Mouse (Mus musculus) cerebellum, adult 2 months (tissue): ENCODE measurements at regions not wholly inside any gene's neighbourhood (a gene's known extent, or its start where the extent isn't known, plus 50 kb on each side); places are given as distances from the start of the nearest gene placed in this dataset.

Experiments
- DNase-seq, 2 experiments: peaks; one replicate each; pipeline ENCODE4 v3.0.0; 2021
- H3K27ac ChIP-seq: fragments of 200-500 bp; 2 replicates; pipeline ENCODE4 v1.5.1; 2012; ENCODE audit warnings: low read length, control low read depth, inconsistent platforms; ENCODE audit not compliant: insufficient read depth
- H3K27me3 ChIP-seq: fragments of 200-500 bp; 2 replicates; pipeline ENCODE4 v1.6.1; 2012; ENCODE audit warnings: inconsistent platforms, mild to moderate bottlenecking, low read length, moderate library complexity; ENCODE audit not compliant: control insufficient read depth, insufficient read depth
- H3K4me1 ChIP-seq: fragments of 200-500 bp; 2 replicates; pipeline ENCODE4 v1.6.1; 2011; ENCODE audit warnings: low read length; ENCODE audit not compliant: control insufficient read depth, insufficient read depth
- H3K4me3 ChIP-seq: fragments of 200-500 bp; replicated peaks from 2 replicates; pipeline ENCODE3; 2011; ENCODE audit warnings: mild to moderate bottlenecking, low read depth, low read length, control low read depth; ENCODE audit not compliant: insufficient read depth
- CTCF ChIP-seq: fragments of 200-500 bp; IDR thresholded peaks from 2 replicates; pipeline ENCODE4 v1.5.1; 2011; ENCODE audit warnings: low read depth, mild to moderate bottlenecking, control low read depth, low read length, moderate library complexity, borderline replicate concordance; ENCODE audit not compliant: insufficient read depth
- POLR2A ChIP-seq: fragments of 200-500 bp; IDR thresholded peaks from 2 replicates; pipeline ENCODE4 v1.6.1; 2011; ENCODE audit warnings: low read length, control low read depth, borderline replicate concordance; ENCODE audit not compliant: insufficient read depth
- WGBS: fragments of 180-500 bp; shearing (Covaris S2); methylation state at CpG from one replicate; pipeline ENCODE4 v1.1.7; 2018; 5-methylcytosine and 5-hydroxymethylcytosine counted together

GRCm38 (mm10) chr3:144137483-144137882 is 67.5 kb downstream of the Lmo4 start:
- DNase-seq: no peak
- 89% methylated on average over 3 of the region's 3 CpGs for WGBS
- no peak for TF ChIP-seq CTCF
- TF ChIP-seq POLR2A: no peak
- H3K4me3 ChIP-seq: no peak overlapping the region
- no peak overlapping the region for H3K27ac ChIP-seq
- no peaks in the 10 kb centered on the region for H3K27me3 ChIP-seq
- no peaks in the 10 kb centered on the region for H3K4me1 ChIP-seq

- WGBS: 83% methylated on average over 2 of the region's 2 CpGs
- Histone ChIP-seq H3K4me1 (no peaks in the 10 kb centered on the region), H3K4me3 (no peak overlapping the region), H3K27me3 (no peaks in the 10 kb centered on the region), H3K27ac (no peak overlapping the region)
- no peak for DNase-seq
- no peak for TF ChIP-seq CTCF
- no peak for TF ChIP-seq POLR2A
Measured at GRCm38 (mm10) chr3:144136432-144136831, 68.6 kb downstream of the Lmo4 start.

- Histone ChIP-seq H3K4me3 (no peak overlapping the region), H3K27me3 (no peaks in the 10 kb centered on the region), H3K27ac (no peak overlapping the region), H3K4me1 (no peaks in the 10 kb centered on the region)
- DNase-seq: no peak
- TF ChIP-seq CTCF (no peak), POLR2A (no peak)
- 98% methylated on average over 6 of the region's 6 CpGs for WGBS
Measured at GRCm38 (mm10) chr3:144135646-144136045, 69.4 kb downstream of the Lmo4 start.

- over 99% methylated on average over 4 of the region's 4 CpGs for WGBS
- H3K27ac ChIP-seq: no peak overlapping the region
Measured at GRCm38 (mm10) chr3:144128042-144128441, 77.0 kb downstream of the Lmo4 start.

GRCm38 (mm10) chr3:144124353-144124752 is 80.7 kb downstream of the Lmo4 start:
- no peak overlapping the region for H3K4me3 ChIP-seq
- TF ChIP-seq CTCF (no peak), POLR2A (no peak)
- peak; percentile 40 to 53 for DNase-seq
- H3K4me1 ChIP-seq: no peaks in the 10 kb centered on the region
- no peaks in the 10 kb centered on the region; the same call in 1 of the 2 replicates for H3K27me3 ChIP-seq
- 8% methylated on average over 4 of the region's 4 CpGs for WGBS
- no peak overlapping the region for H3K27ac ChIP-seq

More at GRCm38 (mm10) chr3:144128042-144128441, 77.0 kb downstream of the Lmo4 start:
- H3K4me3 ChIP-seq: no peak overlapping the region
- TF ChIP-seq CTCF: no peak
- no peak for TF ChIP-seq POLR2A
- H3K27me3 ChIP-seq: no peaks in the 10 kb centered on the region; the same call in 1 of the 2 replicates
- H3K4me1 ChIP-seq: no peaks in the 10 kb centered on the region
- no peak for DNase-seq

GRCm38 (mm10) chr3:144123361-144124072 is 81.5 kb downstream of the Lmo4 start:
- no peak for DNase-seq
- no peak overlapping the region for H3K4me3 ChIP-seq
- no peak for TF ChIP-seq POLR2A
- no peak for TF ChIP-seq CTCF
- H3K27ac ChIP-seq: no peak overlapping the region
- 94% methylated on average over 6 of the region's 6 CpGs for whole genome bisulfite sequencing
- H3K4me1 ChIP-seq: no peaks in the 10 kb centered on the region
- no peaks in the 10 kb centered on the region; the same call in 1 of the 2 replicates for H3K27me3 ChIP-seq

- Histone ChIP-seq H3K27ac (no peak overlapping the region), H3K4me1 (no peaks in the 10 kb centered on the region), H3K27me3 (no peaks in the 10 kb centered on the region; the same call in 1 of the 2 replicates), H3K4me3 (no peak overlapping the region)
- TF ChIP-seq CTCF: no peak
- no peak for TF ChIP-seq POLR2A
- 74% methylated on average over 3 of the region's 3 CpGs for WGBS
- no peak for DNase-seq
Measured at GRCm38 (mm10) chr3:144119076-144119475, 85.9 kb downstream of the Lmo4 start.
